Mouse (Mus musculus) subcutaneous adipose tissue, adult 2 months (tissue): ENCODE measurements around the gene Sfmbt1. TPM values are rescaled to one million over a fixed set of nuclear protein-coding genes. Genes with fewer than 3 reads are reported as not detected.

ENCODE experiments used
- polyA plus RNA-seq: library from polyadenylated mRNA; depleted of rRNA; stranded (reverse); fragments of >200 nt; gene quantifications from 2 replicates; pipeline ENCODE4 v1.2.3, GENCODE M21; 2012; ENCODE audit warnings: low replicate concordance; rRNA removed

Gene Sfmbt1
- polyA plus RNA-seq = 2.0 and 4.2 TPM in 2 replicates

DNA sequence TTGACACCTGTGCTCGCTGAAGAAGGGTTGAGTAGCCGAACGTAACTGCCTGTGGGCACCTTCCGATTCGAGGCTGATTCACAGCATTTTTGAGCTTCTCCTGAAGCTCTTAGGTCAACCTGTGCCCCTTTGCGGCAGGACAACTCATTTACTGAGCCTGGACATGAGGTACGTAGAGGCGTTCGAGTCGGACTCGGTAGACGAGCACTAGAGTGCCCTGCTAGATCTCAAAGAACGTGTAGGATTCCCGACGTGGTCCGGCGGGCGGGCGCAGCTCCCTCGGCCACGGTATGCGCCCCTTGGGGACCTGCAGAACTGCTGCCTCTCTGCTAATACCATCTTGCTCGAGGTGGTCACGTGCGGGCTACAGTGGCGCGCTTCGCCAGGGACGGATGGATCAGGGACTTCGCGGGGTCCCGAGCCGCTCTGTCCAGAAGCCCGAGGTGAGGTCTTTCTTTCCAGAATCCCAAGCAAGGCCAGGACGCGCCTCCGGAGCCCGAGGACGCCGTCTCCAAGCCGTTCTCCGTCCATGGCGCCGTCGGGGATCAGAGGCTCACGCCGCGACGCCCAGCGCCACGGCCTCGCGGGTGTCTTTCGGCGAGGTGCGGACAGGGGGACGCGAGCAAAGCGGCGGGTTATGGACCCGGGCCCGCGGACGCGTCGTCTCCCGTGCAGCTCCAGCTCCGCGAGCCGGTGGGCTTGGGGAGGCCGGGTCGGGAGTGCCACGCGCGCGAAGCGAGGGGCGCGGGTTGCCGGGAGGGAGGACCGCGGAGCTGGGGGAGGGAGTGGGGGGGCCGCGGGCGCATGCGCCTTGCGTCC, at the start of gene Sfmbt1:
Sfmbt1 (plus strand) TSS at position 51 of the 819 bp plus-strand sequence.

DNA sequence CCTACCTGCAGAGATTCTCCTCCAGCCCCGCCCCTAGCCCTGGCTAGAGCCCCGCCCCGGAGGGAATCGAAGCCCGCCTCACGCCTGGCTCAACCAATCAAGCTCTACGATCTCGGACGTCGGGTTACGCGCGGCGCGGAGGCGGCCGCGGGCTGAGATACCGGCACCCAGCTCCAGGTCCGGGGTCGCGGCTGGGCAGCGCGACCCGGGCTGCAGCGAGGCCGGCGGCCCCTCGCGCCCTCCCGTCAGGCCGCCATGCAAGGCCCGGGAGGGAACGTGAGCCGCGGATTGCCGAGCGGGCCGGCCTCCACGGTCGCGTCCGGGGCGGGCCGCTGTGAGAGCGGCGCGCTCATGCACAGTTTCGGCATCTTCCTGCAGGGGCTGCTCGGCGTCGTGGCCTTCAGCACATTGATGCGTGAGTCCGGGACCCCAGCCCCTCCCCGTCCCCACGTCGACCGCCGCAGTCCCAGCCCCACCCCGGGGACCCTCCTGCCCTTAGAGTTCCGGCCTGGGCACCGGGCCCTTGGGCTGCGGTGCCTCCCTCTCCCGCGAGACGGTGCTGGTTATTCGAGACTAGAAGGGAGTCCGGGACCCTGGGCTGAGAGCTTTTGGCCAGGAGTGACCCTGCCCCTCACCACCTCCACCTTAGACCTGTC, 111.0 kb downstream of the Sfmbt1 start, which contains the start of gene Tmem110:
Tmem110 (plus strand) TSS at position 115 of the 656 bp plus-strand sequence.

Other genes starting within 250 kb of the Sfmbt1 start
- 24.3 and 45.7 TPM in 2 replicates for gene Dcp1a, start 235.3 kb upstream of the Sfmbt1 start, polyA plus RNA-seq
- gene Cacna1d, start 223.4 kb upstream of the Sfmbt1 start, polyA plus RNA-seq = 1.9 and 21.8 TPM in 2 replicates
- 1,357 and 1,911 TPM in 2 replicates for gene Tkt, start 166.5 kb upstream of the Sfmbt1 start, polyA plus RNA-seq
- gene Prkcd, start 88.6 kb upstream of the Sfmbt1 start, polyA plus RNA-seq = 67.0 and 122 TPM in 2 replicates
- 29.2 and 30.9 TPM in 2 replicates for gene Rft1, start 60.5 kb upstream of the Sfmbt1 start, polyA plus RNA-seq
- gene Tmem110, start 110.7 kb downstream of the Sfmbt1 start, polyA plus RNA-seq = 32.3 and 40.5 TPM in 2 replicates
- gene Mustn1, start 164.4 kb downstream of the Sfmbt1 start, polyA plus RNA-seq = 27.6 and 60.8 TPM in 2 replicates
- gene Itih4, start 171.6 kb downstream of the Sfmbt1 start, polyA plus RNA-seq = 3.2 and 4.9 TPM in 2 replicates
- 0.43 and 1.0 TPM in 2 replicates for gene Itih3, start 208.9 kb downstream of the Sfmbt1 start, polyA plus RNA-seq
- 0.17 and 0.46 TPM in 2 replicates for gene Itih1, start 228.4 kb downstream of the Sfmbt1 start, polyA plus RNA-seq
- gene Nek4, start 236.5 kb downstream of the Sfmbt1 start, polyA plus RNA-seq = 3.1 and 5.7 TPM in 2 replicates